Mouse (Mus musculus) hindbrain, embryonic 14.5 days (tissue): ENCODE measurements around the gene Kdm4b. TPM values are rescaled to one million over a fixed set of nuclear protein-coding genes. Genes with fewer than 3 reads are reported as not detected.

Experiments
- ATAC-seq: fragments of 200-750 bp; cut with Nextera tagmentation; 2 replicates; pipeline ENCODE4 v1.8.0; 2017; ENCODE audit warnings: moderate number of reproducible peaks, mild to moderate bottlenecking, moderate TSS enrichment, moderate library complexity; ENCODE audit not compliant: low FRiP score
- DNase-seq: peaks from one replicate; pipeline ENCODE4 v3.0.0-alpha.2; 2015; ENCODE audit warnings: low spot score
- H3K27ac ChIP-seq: fragments of 300-500 bp; sonication (generic); 2 replicates; pipeline ENCODE4 v1.5.1; 2014; ENCODE audit warnings: mild to moderate bottlenecking, moderate library complexity
- H3K27me3 ChIP-seq: fragments of 300-500 bp; sonication (generic); 2 replicates; pipeline ENCODE4 v1.6.1; 2014; ENCODE audit warnings: mild to moderate bottlenecking, low read length, mixed read lengths; ENCODE audit not compliant: control insufficient read depth, insufficient read depth
- H3K36me3 ChIP-seq: fragments of 300-500 bp; sonication (generic); replicated peaks from 2 replicates; pipeline ENCODE4 v1.6.1; 2014; ENCODE audit not compliant: control insufficient read depth, insufficient read depth
- H3K4me1 ChIP-seq: fragments of 300-500 bp; sonication (generic); replicated peaks from 2 replicates; pipeline ENCODE4 v1.6.1; 2014; ENCODE audit warnings: antibody characterized with exemption, low read length, mixed read lengths; ENCODE audit not compliant: control insufficient read depth, insufficient read depth
- H3K4me2 ChIP-seq: fragments of 300-500 bp; sonication (generic); replicated peaks from 2 replicates; pipeline ENCODE4 v1.6.1; 2014; ENCODE audit warnings: mild to moderate bottlenecking, moderate library complexity
- H3K4me3 ChIP-seq: fragments of 300-500 bp; sonication (generic); replicated peaks from 2 replicates; pipeline ENCODE4 v1.5.1; 2014; ENCODE audit warnings: mild to moderate bottlenecking, low read length
- H3K9ac ChIP-seq: fragments of 300-500 bp; sonication (generic); 2 replicates; pipeline ENCODE4 v1.6.1; 2014
- H3K9me3 ChIP-seq: fragments of 300-500 bp; sonication (generic); 2 replicates; pipeline ENCODE4 v1.6.1; 2016; ENCODE audit warnings: low read length; ENCODE audit not compliant: control insufficient read depth
- WGBS: fragments of 180-500 bp; shearing (Covaris S2); extraction: QIAGEN DNeasy Blood & Tissue Kit; methylation state at CpG from one replicate; pipeline ENCODE4 v1.1.7; 2014; 5-methylcytosine and 5-hydroxymethylcytosine counted together
- polyA plus RNA-seq: library from polyadenylated mRNA; unstranded; fragments of >200 nt; fragmentation: Nextera tagmentation; extraction: Ambion mirVana; gene quantifications from 2 replicates; pipeline ENCODE4 v1.2.1, GENCODE M21; 2014

The Kdm4b gene
- polyA plus RNA-seq = 62.2 and 64.3 TPM in 2 replicates

DNA sequence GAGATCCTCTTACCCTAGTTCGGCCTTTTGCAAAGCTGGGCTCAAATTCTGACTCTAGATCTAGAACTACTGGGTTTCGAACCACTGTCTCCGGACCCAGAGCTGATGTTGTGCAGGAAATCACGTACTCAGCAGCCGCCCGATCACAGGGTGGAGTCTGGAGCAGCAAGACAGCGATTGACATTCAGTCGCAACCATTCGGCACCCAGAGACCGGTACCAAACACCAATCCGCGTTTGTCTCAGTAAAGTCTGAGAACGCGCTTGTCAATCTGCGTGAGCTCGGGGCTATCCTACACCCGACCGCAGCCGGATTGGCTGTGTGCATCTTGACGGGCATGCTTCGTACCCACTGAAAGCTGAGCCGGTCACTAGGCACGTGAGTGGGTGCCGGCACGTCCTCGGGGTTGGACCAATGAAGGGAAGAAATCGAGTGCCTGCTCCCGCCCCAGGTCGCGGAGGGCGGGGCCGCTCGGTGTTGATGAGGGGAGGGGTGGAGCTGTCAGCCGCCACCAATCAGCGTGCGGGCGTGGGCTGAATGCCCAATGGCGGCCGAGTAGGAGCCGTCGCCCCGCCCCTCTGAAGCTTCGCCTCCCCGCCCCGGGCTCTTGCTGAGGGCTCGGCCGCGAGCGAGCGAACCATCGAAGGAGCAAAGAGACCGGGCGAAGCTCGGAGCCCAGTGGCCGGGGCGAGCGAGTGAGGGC lies at the start of gene Kdm4b:
Kdm4b (plus strand) TSS at position 613 of the 703 bp plus-strand sequence.
- ATAC-seq = peak; percentile 100
- Histone ChIP-seq H3K27ac (peak within 1 kb of the TSS; percentile 96), H3K9me3 (no peaks in the 10 kb centered on the region), H3K4me2 (peak within 1 kb of the TSS; percentile 88), H3K36me3 (no peaks in the 10 kb centered on the region), H3K27me3 (no peaks in the 10 kb centered on the region), H3K4me3 (peak within 1 kb of the TSS; percentile 96), H3K4me1 (peaks cover 17% of the 10 kb centered on the region), H3K9ac (peak within 1 kb of the TSS; percentile 96)
- WGBS = under 1% methylated on average over 55 of the region's 57 CpGs
- peak; percentile 97 for DNase-seq

DNA sequence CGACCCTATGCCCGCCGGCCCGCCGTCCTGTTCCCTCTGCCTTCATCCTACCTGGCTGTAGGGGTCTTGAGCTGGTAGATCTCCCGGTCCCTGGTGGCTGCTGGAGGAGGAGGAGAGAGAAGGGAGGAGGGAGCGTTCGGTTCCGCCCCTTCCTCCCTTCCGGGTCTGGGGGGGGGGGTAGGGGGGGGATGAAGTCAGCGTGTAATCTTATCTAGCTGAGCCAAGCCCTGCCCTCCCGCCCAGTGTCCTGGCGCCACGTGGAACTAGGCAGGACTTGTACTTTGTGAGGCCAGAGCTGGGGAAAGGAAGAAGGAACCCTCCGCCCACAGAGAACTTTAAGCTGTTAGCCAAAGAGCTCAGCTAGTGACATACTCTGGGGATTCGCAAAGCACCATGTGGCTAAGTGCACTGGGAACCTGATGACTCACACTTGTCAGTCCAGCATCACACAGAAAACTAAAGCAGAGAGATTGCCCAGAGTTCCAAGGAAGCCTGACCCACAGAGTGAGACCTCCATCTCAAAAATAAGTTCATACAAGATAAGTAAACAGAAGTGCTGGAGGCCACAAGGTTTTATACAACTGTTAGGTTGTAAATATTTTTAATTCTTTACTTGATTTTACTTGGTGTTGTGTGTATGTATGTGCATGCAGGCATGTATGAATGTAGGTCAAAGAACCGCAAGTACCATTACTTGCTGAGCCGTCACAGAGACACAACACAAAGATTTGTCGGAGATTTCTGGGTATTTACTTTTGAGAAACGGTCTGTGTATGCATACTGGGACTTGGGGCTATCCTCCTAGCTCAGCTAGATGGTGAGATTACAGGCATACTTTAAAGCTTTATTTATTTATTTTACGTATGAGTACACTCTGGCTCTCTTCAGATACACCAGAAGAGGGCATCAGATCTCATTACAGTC lies 49.0 kb upstream of the Kdm4b start, which contains the start of gene Ticam1:
Ticam1 (minus strand) TSS at position 144 of the 924 bp plus-strand sequence.
- H3K4me1 ChIP-seq = 0 out of 2 replicates have a peak, but pooled peaks cover 11% of the 10 kb centered on the region
- ATAC-seq (peak; percentile 84), DNase-seq (peak; percentile 70)
- H3K4me2 ChIP-seq = peak within 1 kb of the TSS; percentile 71
- H3K9me3 ChIP-seq = no peaks in the 10 kb centered on the region
- H3K4me3 ChIP-seq = peak within 1 kb of the TSS; percentile 39
- no peaks in the 10 kb centered on the region for H3K27me3 ChIP-seq
- WGBS = 9% methylated on average over 20 of the region's 21 CpGs
- H3K36me3 ChIP-seq = no peaks in the 10 kb centered on the region
- H3K27ac ChIP-seq = peak within 1 kb of the TSS; percentile 74
- H3K9ac ChIP-seq = peak within 1 kb of the TSS; percentile 62

DNA sequence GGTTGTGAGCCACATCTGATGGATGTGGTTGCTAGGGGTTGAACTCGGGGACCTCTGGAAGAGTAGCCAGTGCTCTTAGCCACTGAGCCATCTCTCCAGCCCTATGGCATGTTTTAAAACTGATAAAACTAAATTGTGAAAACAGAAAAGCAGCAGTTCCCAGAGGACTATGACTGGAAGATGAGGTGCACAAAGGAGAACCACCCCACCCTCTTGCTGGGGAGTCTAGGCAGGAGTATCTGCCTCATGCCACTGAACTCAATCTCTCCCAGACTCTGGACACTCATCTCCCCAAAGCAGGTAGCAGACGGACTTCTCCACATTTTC lies 48.3 kb upstream of the Kdm4b start:
- no peaks in the 10 kb centered on the region for H3K9me3 ChIP-seq
- no peaks in the 10 kb centered on the region for H3K27me3 ChIP-seq
- H3K9ac ChIP-seq = no peak overlapping the region
- WGBS = 52% methylated on average over 2 of the region's 2 CpGs
- H3K4me3 ChIP-seq = no peak overlapping the region
- no peaks in the 10 kb centered on the region for H3K36me3 ChIP-seq
- ATAC-seq = no peak
- H3K27ac ChIP-seq = no peak overlapping the region
- H3K4me1 ChIP-seq = 0 out of 2 replicates have a peak, but pooled peaks cover 11% of the 10 kb centered on the region
- peak overlapping the region; percentile 71; the same call in 1 of the 2 replicates for H3K4me2 ChIP-seq
- DNase-seq = no peak

GRCm38 (mm10) chr17:56278340-56278739 lies 47.5 kb upstream of the Kdm4b start:
- Histone ChIP-seq H3K9me3 (no peaks in the 10 kb centered on the region), H3K27ac (no peak overlapping the region), H3K4me2 (no peak overlapping the region), H3K36me3 (no peaks in the 10 kb centered on the region), H3K27me3 (no peaks in the 10 kb centered on the region), H3K4me1 (0 out of 2 replicates have a peak, but pooled peaks cover 11% of the 10 kb centered on the region), H3K4me3 (no peak overlapping the region), H3K9ac (no peak overlapping the region)
- DNase-seq (no peak), ATAC-seq (no peak)
- WGBS = 92% methylated on average over 5 of the region's 5 CpGs

- ATAC-seq = no peak
- H3K4me2 ChIP-seq = no peak overlapping the region
- H3K27me3 ChIP-seq = no peaks in the 10 kb centered on the region
- 92% methylated on average over 12 of the region's 12 CpGs for WGBS
- H3K27ac ChIP-seq = no peak overlapping the region
- no peaks in the 10 kb centered on the region for H3K9me3 ChIP-seq
- H3K36me3 ChIP-seq = no peaks in the 10 kb centered on the region
- 0 out of 2 replicates have a peak, but pooled peaks cover 11% of the 10 kb centered on the region for H3K4me1 ChIP-seq
- H3K4me3 ChIP-seq = no peak overlapping the region
- no peak for DNase-seq
- H3K9ac ChIP-seq = no peak overlapping the region
Measured at GRCm38 (mm10) chr17:56279481-56280155, 46.2 kb upstream of the Kdm4b start.

- Histone ChIP-seq H3K4me2 (no peak overlapping the region), H3K4me3 (no peak overlapping the region), H3K9ac (no peak overlapping the region), H3K36me3 (no peaks in the 10 kb centered on the region), H3K27ac (no peak overlapping the region), H3K9me3 (no peaks in the 10 kb centered on the region), H3K4me1 (0 out of 2 replicates have a peak, but pooled peaks cover 8% of the 10 kb centered on the region), H3K27me3 (no peaks in the 10 kb centered on the region)
- DNase-seq (no peak), ATAC-seq (no peak)
- WGBS = 94% methylated on average over 12 of the region's 12 CpGs
Measured at GRCm38 (mm10) chr17:56281193-56281592, 44.7 kb upstream of the Kdm4b start.

GRCm38 (mm10) chr17:56282802-56283201 lies 43.1 kb upstream of the Kdm4b start:
- no peaks in the 10 kb centered on the region for H3K9me3 ChIP-seq
- H3K4me2 ChIP-seq = no peak overlapping the region
- no peak for ATAC-seq
- no peak overlapping the region for H3K27ac ChIP-seq
- 0 out of 2 replicates have a peak, but pooled peaks cover under 1% of the 10 kb centered on the region for H3K4me1 ChIP-seq
- WGBS = 81% methylated on average over 4 of the region's 4 CpGs
- no peaks in the 10 kb centered on the region for H3K27me3 ChIP-seq
- no peak overlapping the region for H3K9ac ChIP-seq
- no peak for DNase-seq
- H3K36me3 ChIP-seq = no peaks in the 10 kb centered on the region
- H3K4me3 ChIP-seq = no peak overlapping the region

DNA sequence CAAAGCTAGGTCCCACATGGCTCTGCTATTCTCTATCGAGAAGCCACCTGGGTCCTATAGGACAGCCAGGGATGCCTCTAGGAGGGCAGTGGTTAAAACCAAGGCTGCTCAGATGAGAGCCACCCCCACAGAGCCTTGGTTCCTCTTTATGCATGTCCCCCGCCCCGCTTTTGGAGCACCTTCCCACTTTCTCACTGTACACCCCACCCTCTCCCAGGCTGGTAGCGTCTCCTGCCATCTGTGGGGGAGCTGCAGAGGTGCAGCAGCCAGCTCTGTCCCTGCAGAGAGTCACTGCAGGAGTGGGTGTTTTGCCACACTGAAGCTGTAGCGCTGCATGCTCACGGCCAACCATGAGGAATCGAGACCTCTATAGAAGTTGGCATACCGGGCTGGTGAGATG lies 42.5 kb upstream of the Kdm4b start:
- Histone ChIP-seq H3K27me3 (no peaks in the 10 kb centered on the region), H3K4me3 (no peak overlapping the region), H3K4me1 (0 out of 2 replicates have a peak, but pooled peaks cover 5% of the 10 kb centered on the region), H3K27ac (no peak overlapping the region), H3K4me2 (no peak overlapping the region), H3K36me3 (no peaks in the 10 kb centered on the region), H3K9me3 (no peaks in the 10 kb centered on the region), H3K9ac (no peak overlapping the region)
- WGBS = 97% methylated on average over 8 of the region's 8 CpGs
- ATAC-seq (no peak), DNase-seq (no peak)

DNA sequence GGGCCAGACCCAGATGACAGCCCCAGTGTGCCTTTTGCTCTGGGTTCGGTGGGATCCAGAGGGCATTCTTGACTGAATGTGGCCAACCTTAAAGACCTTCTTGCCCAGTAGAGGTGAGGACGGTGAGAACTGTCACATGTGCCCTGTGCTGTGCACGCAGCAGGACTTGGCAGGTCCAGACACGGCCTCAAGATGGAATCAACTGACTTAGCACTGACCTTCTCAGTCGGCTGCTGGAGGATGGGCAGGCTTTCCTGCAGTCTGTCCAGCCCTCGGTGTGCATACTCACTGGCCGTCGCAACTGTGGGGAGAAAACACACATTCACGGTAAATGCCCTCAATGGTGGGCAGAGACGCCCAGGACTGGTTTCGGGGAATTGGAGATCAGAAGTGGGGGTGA lies 39.9 kb upstream of the Kdm4b start:
- Histone ChIP-seq H3K4me2 (no peak overlapping the region), H3K27me3 (no peaks in the 10 kb centered on the region), H3K4me1 (0 out of 2 replicates have a peak, but pooled peaks cover 10% of the 10 kb centered on the region), H3K27ac (no peak overlapping the region), H3K9me3 (no peaks in the 10 kb centered on the region), H3K4me3 (no peak overlapping the region), H3K36me3 (no peaks in the 10 kb centered on the region), H3K9ac (no peak overlapping the region)
- WGBS = 92% methylated on average over 11 of the region's 11 CpGs
- no peak for ATAC-seq
- no peak for DNase-seq
